Mouse (Mus musculus): Measurements from ENCODE around the gene Dnah7a.
"Not testable (repeated sequence)": the region's sequence is repeated elsewhere in the genome, so short reads cannot be mapped to it uniquely, and the experiment has no call there.

GRCm38 (mm10) chr1:53709602-53710001 is 3.0 kb upstream of the Dnah7a start:
- not testable (repeated sequence) for TF ChIP-seq CTCF (IDR thresholded peaks at IDR 0.05; ENCODE audit: extremely low read depth, insufficient read depth, insufficient read length, insufficient replicate concordance); POLR2A (IDR thresholded peaks at IDR 0.05; ENCODE audit: low read depth, low read length)

All from spleen, adult 2 months (tissue).